ENCODE assay signal across 8 mouse cellular contexts in genomic region chr17:23785561-23786471, GRCm38 (mm10). TPM values are rescaled to one million over a fixed set of nuclear protein-coding genes. Genes with fewer than 3 reads are reported as not detected.
A peak's percentile ranks its signal among the peaks of the same experiment; 100 is the strongest.
DNase-seq lines count a peak whose midpoint lies in the region; ATAC-seq lines count a peak whose summit lies in the region.

TSS of gene Flywch2 (minus strand) at chr17:23786081.

- peak within 1 kb of the TSS; percentile 96 for H3K4me2 ChIP-seq in heart, embryonic 11.5 days
- peak within 1 kb of the TSS; percentile 83 for H3K4me2 ChIP-seq in kidney, embryonic 15.5 days
- H3K4me2 ChIP-seq in limb, embryonic 15.5 days: peak within 1 kb of the TSS; percentile 86
- peak within 1 kb of the TSS; percentile 75 for H3K4me2 ChIP-seq in midbrain, embryonic 16.5 days (ENCODE audit: low read length)

- ATAC-seq in heart, embryonic 11.5 days (replicated peaks; ENCODE audit: insufficient number of reproducible peaks, low FRiP score, low TSS enrichment): peak; percentile 50
- peak; percentile 77 for ATAC-seq in kidney, embryonic 15.5 days (replicated peaks; ENCODE audit: low FRiP score)
- peak; percentile 75 for ATAC-seq in limb, embryonic 15.5 days (ENCODE audit: insufficient number of reproducible peaks, low FRiP score, low TSS enrichment, low read depth)
- ATAC-seq in midbrain, embryonic 16.5 days: peak; percentile 93

- WGBS in heart, embryonic 11.5 days (ENCODE audit: insufficient replicate concordance): 3% methylated on average over 40 of the region's 43 CpGs
- WGBS in kidney, embryonic 15.5 days: 2% methylated on average over 43 of the region's 43 CpGs
- 1% methylated on average over 42 of the region's 43 CpGs for WGBS in limb, embryonic 15.5 days
- 4% methylated on average over 37 of the region's 43 CpGs for WGBS in midbrain, embryonic 16.5 days

- H3K9ac ChIP-seq in heart, embryonic 11.5 days (ENCODE audit: low read depth, low read length): peak within 1 kb of the TSS; percentile 80
- H3K9ac ChIP-seq in kidney, embryonic 15.5 days: peak within 1 kb of the TSS; percentile 62
- H3K9ac ChIP-seq in limb, embryonic 15.5 days: peak within 1 kb of the TSS; percentile 61
- peak within 1 kb of the TSS; percentile 93 for H3K9ac ChIP-seq in midbrain, embryonic 16.5 days (ENCODE audit: low read depth, low read length)

- H3K27me3 ChIP-seq in erythroblast, embryonic 14.5 days (ENCODE audit: control insufficient read depth): peaks cover 31% of the 10 kb centered on the region
- no peaks in the 10 kb centered on the region for H3K27me3 ChIP-seq in heart, embryonic 11.5 days (ENCODE audit: control insufficient read depth, insufficient read depth, low read length)
- no peaks in the 10 kb centered on the region for H3K27me3 ChIP-seq in kidney, embryonic 15.5 days
- H3K27me3 ChIP-seq in limb, embryonic 15.5 days: no peaks in the 10 kb centered on the region
- H3K27me3 ChIP-seq in midbrain, embryonic 16.5 days (ENCODE audit: control insufficient read depth, insufficient read depth, low read depth, low read length): no peaks in the 10 kb centered on the region

- no peaks in the 10 kb centered on the region for H3K36me3 ChIP-seq in erythroblast, embryonic 14.5 days (ENCODE audit: control insufficient read depth)
- no peaks in the 10 kb centered on the region for H3K36me3 ChIP-seq in heart, embryonic 11.5 days (ENCODE audit: control insufficient read depth, insufficient read depth, low read length)
- H3K36me3 ChIP-seq in kidney, embryonic 15.5 days: no peaks in the 10 kb centered on the region
- H3K36me3 ChIP-seq in limb, embryonic 15.5 days: no peaks in the 10 kb centered on the region
- no peaks in the 10 kb centered on the region for H3K36me3 ChIP-seq in midbrain, embryonic 16.5 days (ENCODE audit: control insufficient read depth, insufficient read depth, low read length)

- peak within 1 kb of the TSS; percentile 74 for H3K4me3 ChIP-seq in brown adipose tissue, adult 24 weeks (ENCODE audit: insufficient read depth, low read depth, low read length)
- peak within 1 kb of the TSS; percentile 60 for H3K4me3 ChIP-seq in erythroblast, embryonic 14.5 days (replicated peaks)
- H3K4me3 ChIP-seq in heart, embryonic 11.5 days (ENCODE audit: low read depth, low read length): peak within 1 kb of the TSS; percentile 64
- peak within 1 kb of the TSS; percentile 56 for H3K4me3 ChIP-seq in kidney, embryonic 15.5 days (replicated peaks)
- peak within 1 kb of the TSS; percentile 56 for H3K4me3 ChIP-seq in limb, embryonic 15.5 days
- peak within 1 kb of the TSS; percentile 76 for H3K4me3 ChIP-seq in midbrain, embryonic 16.5 days (ENCODE audit: low read depth, low read length)

- H3K9me3 ChIP-seq in erythroblast, embryonic 14.5 days (ENCODE audit: control insufficient read depth, low read length): no peaks in the 10 kb centered on the region
- H3K9me3 ChIP-seq in heart, embryonic 11.5 days (replicated peaks; ENCODE audit: control insufficient read depth, low read length): no peaks in the 10 kb centered on the region
- H3K9me3 ChIP-seq in kidney, embryonic 15.5 days (replicated peaks): no peaks in the 10 kb centered on the region
- no peaks in the 10 kb centered on the region for H3K9me3 ChIP-seq in limb, embryonic 15.5 days
- no peaks in the 10 kb centered on the region for H3K9me3 ChIP-seq in midbrain, embryonic 16.5 days (replicated peaks; ENCODE audit: control insufficient read depth, low read length, poor library complexity, severe bottlenecking)

- no peak within 1 kb of the TSS for H3K27ac ChIP-seq in brown adipose tissue, adult 24 weeks (replicated peaks; ENCODE audit: low read depth, low read length)
- no peak within 1 kb of the TSS for H3K27ac ChIP-seq in heart, embryonic 11.5 days (ENCODE audit: low read depth, low read length)
- peak within 1 kb of the TSS; percentile 65 for H3K27ac ChIP-seq in kidney, embryonic 15.5 days
- peak within 1 kb of the TSS; percentile 71; the same call in 1 of the 2 replicates for H3K27ac ChIP-seq in limb, embryonic 15.5 days
- H3K27ac ChIP-seq in midbrain, embryonic 16.5 days (ENCODE audit: low read length): peak within 1 kb of the TSS; percentile 97

- H3K4me1 ChIP-seq in brown adipose tissue, adult 24 weeks (ENCODE audit: control insufficient read depth, insufficient read depth, insufficient read length, low read length): peaks cover 7% of the 10 kb centered on the region; the same call in 1 of the 2 replicates
- peaks cover 29% of the 10 kb centered on the region for H3K4me1 ChIP-seq in erythroblast, embryonic 14.5 days (ENCODE audit: control insufficient read depth)
- H3K4me1 ChIP-seq in heart, embryonic 11.5 days (ENCODE audit: control insufficient read depth, insufficient read depth, low read length): peaks cover 6% of the 10 kb centered on the region
- peaks cover 26% of the 10 kb centered on the region for H3K4me1 ChIP-seq in kidney, embryonic 15.5 days
- peaks cover 22% of the 10 kb centered on the region for H3K4me1 ChIP-seq in limb, embryonic 15.5 days
- peaks cover 19% of the 10 kb centered on the region for H3K4me1 ChIP-seq in midbrain, embryonic 16.5 days (ENCODE audit: control insufficient read depth, insufficient read depth, low read length)

- DNase-seq in CD4-positive helper T cell, adult 2 months (ENCODE audit: low read depth, low spot score): peak; percentile 82
- peak; percentile 27 to 50 for DNase-seq in spleen, postnatal 14 days (ENCODE audit: low spot score in 2 of 2)

RNA-seq across cellular contexts. Expression of gene Flywch2, which starts in this region (rescaled TPM):
- 2.8 and 8.2 TPM in 2 replicates for polyA plus RNA-seq in brown adipose tissue, adult 24 weeks (2012; ENCODE audit: insufficient read depth, insufficient read length, missing spikeins)
- polyA plus RNA-seq in erythroblast, embryonic 14.5 days (2012): 0.06 TPM in 1 of 2 replicates, not detected in the other
- 8.2 and 9.5 TPM in 2 replicates for polyA plus RNA-seq in heart, embryonic 11.5 days (2014; fragmentation: Nextera tagmentation; extraction: Ambion mirVana)
- 35.0 and 37.4 TPM in 2 replicates for polyA plus RNA-seq in kidney, embryonic 15.5 days (2015; fragmentation: Nextera tagmentation; extraction: Ambion mirVana)
- polyA plus RNA-seq in limb, embryonic 15.5 days (2015; fragmentation: Nextera tagmentation; extraction: Ambion mirVana): 34.2 and 39.9 TPM in 2 replicates
- polyA plus RNA-seq in midbrain, embryonic 16.5 days (2015; fragmentation: Nextera tagmentation; extraction: Ambion mirVana): 76.8 and 81.3 TPM in 2 replicates

Comparison
In these comparisons a context has a peak if more than half of its experiments do, and no peak if none do; other contexts are left out.
1. H3K27ac ChIP-seq: peak in kidney, embryonic 15.5 days (single experiment), limb, embryonic 15.5 days (single experiment) and midbrain, embryonic 16.5 days (single experiment); none in brown adipose tissue, adult 24 weeks (single experiment) and heart, embryonic 11.5 days (single experiment).
2. Peak in every context shown above with its lines, with median percentiles within 50 percentile points of each other: H3K4me3 ChIP-seq, ATAC-seq, H3K4me2 ChIP-seq and H3K9ac ChIP-seq.